Mouse (Mus musculus): ENCODE measurements around the gene Cdkn1a.
"Not testable (repeated sequence)": the region's sequence is repeated elsewhere in the genome, so short reads cannot be mapped to it uniquely, and the experiment has no call there.

The Cdkn1a gene

GRCm38 (mm10) chr17:29081618-29082381 lies 9.0 kb upstream of the Cdkn1a start:
- DNase-seq (ENCODE audit: low spot score in 2 of 2), result peak; percentile 24 to 38

GRCm38 (mm10) chr17:29083586-29083985 lies 7.2 kb upstream of the Cdkn1a start:
- no peak for DNase-seq (ENCODE audit: low spot score in 2 of 2)

DNA sequence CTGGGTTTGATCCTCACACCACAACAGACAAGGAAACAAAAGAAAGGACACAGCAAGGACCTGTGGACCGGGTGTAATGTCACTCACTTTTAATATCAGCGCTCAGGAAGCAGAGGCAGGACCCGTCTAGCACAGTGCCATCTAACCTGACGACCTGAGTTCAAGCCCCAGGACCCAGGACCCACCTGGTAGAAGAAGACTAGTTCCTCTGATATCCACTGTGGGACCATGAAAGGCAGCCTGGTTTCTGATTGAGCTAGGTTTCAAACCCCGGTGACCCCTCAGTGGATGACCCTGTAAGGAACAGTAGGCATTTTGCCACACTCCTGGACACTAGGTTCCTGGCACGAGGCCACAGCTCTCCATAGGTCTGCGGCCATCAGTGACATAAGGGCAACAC lies 6.1 kb upstream of the Cdkn1a start:
- no peak for DNase-seq (ENCODE audit: low spot score in 2 of 2)

- DNase-seq (ENCODE audit: low spot score in 2 of 2), result no peak
These were observed 5.5 kb upstream of the Cdkn1a start for GRCm38 (mm10) chr17:29085266-29085665.

- no peak for DNase-seq (ENCODE audit: low spot score in 2 of 2)
These were observed 3.9 kb upstream of the Cdkn1a start for GRCm38 (mm10) chr17:29086916-29087315.

GRCm38 (mm10) chr17:29091348-29091944 lies 670 bp downstream of the Cdkn1a start:
- no peak for DNase-seq (ENCODE audit: low spot score in 2 of 2)

DNA sequence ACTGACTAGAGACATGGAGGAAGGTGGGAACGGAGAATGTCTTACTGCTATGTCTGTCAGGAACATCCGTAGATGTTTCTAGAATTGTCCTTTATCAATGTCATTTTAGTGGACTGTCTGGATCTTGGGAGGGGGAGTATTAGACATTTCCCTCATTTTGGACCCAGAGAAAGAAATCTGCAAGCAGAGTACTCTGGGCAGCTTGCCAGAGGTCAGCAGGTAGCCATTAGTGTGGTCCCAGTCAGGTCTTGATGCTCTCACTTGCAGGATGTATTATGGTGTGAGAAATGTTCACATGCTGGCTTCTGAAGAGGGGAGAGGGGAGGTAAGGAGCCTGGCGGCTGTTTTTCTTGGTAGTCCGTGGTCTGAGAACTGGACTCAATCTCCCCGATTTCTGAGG lies 1.7 kb downstream of the Cdkn1a start:
- no peak for DNase-seq (ENCODE audit: low spot score in 2 of 2)

DNA sequence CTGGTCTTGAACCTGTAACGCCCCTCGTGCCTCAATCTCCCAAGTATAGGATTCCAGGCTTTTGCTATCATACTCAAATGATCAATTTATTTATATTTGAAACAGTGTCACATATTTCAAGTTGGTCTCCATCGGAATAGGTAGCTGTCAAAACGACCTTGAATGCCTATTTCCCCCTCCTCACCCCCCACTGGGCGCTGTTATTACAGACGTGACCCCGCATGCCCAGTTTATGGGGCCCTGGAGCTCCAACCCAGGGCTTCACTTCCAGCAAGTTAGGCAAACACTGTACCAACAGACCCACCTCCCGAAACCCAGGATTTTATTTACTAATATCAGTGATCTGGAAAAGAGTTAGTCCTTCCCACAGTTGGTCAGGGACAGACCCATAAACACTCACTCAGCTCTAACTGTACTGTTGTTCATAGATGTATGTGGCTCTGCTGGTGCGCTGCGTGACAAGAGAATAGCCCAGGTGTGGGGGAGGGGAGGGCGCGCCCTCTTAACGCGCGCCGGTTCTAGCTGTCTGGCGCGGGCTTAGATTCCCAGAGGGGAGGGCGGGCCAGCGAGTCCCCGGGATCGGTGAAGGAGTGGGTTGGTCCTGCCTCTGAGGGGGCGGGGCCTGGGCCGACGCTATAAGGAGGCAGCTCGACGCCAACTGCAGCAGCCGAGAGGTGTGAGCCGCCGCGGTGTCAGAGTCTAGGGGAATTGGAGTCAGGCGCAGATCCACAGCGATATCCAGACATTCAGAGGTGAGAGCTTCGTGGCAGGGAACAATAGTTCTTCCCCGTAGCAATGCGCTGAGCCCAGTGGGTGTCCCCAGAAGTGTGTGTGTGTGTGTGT lies 2.6 kb downstream of the Cdkn1a start:
- DNase-seq (ENCODE audit: low spot score in 2 of 2), result peak; percentile 66 to 71

DNA sequence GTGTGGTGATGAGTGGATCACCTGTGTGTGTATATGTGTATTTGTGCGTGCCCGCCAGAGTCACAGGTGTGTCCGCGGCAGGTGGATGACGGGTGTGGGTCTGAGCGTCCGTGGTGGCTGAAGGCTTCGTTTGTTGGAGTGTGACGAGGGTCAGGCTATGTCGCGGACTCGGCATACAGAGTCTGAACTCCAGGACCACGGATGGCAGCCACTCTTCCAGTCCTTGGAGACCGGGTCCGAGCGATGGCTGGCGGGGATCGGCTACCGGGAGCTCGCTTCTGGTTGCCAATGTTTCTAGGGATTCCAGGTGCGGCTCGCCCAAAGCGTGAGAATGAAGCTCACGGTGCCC lies 3.2 kb downstream of the Cdkn1a start:
- no peak for DNase-seq (ENCODE audit: low spot score in 2 of 2)

- DNase-seq (ENCODE audit: low spot score in 2 of 2), result peak in 1 of 2 experiments; percentile 24
These were observed 3.8 kb downstream of the Cdkn1a start for GRCm38 (mm10) chr17:29094310-29095181.

GRCm38 (mm10) chr17:29095201-29095733 lies 4.5 kb downstream of the Cdkn1a start:
- peak; percentile 90 to 93 for DNase-seq (ENCODE audit: low spot score in 2 of 2)

GRCm38 (mm10) chr17:29096245-29096644 lies 5.5 kb downstream of the Cdkn1a start:
- no peak for DNase-seq (ENCODE audit: low spot score in 2 of 2)

GRCm38 (mm10) chr17:29096851-29097561 lies 6.2 kb downstream of the Cdkn1a start:
- no peak for DNase-seq (ENCODE audit: low spot score in 2 of 2)

DNA sequence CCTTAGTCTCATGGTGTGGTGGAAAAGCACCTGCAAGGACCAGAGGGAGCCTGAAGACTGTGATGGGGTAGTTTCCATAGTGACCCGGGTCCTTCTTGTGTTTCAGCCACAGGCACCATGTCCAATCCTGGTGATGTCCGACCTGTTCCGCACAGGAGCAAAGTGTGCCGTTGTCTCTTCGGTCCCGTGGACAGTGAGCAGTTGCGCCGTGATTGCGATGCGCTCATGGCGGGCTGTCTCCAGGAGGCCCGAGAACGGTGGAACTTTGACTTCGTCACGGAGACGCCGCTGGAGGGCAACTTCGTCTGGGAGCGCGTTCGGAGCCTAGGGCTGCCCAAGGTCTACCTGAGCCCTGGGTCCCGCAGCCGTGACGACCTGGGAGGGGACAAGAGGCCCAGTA lies 7.5 kb downstream of the Cdkn1a start:
- no peak for DNase-seq (ENCODE audit: low spot score in 2 of 2)

DNA sequence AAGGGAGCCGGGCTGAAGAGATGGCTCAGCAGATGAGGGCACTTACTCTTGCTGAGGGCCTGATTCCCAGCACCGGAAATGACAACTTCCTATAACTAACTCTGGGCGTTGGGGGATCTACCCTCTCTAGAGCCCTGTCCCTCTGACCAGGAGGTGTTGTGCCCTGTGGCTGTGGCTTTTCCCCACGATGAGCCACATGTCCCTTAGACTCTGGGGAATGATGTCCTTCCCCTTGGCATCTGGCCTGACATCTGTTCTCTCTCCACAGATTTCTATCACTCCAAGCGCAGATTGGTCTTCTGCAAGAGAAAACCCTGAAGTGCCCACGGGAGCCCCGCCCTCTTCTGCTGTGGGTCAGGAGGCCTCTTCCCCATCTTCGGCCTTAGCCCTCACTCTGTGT lies 8.3 kb downstream of the Cdkn1a start:
- no peak for DNase-seq (ENCODE audit: low spot score in 2 of 2)

DNA sequence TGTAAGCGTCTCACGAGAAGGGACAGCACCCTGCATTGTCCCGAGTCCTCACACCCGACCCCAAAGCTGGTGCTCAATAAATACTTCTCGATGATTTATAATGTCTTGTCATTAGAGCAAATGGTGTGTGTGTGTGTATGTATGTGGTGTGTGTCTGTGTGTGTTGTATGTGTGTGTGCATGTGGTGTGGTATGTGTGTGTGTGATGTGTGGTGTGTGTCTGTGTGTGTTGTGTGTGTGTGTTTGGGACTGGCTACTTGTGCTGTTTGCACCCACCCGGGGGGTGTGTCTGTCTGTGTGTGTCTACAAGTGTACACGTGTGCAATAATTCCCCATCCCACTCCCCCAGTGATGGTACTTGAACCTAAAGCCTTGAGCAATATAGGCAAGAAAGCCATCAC lies 9.9 kb downstream of the Cdkn1a start:
- DNase-seq (ENCODE audit: low spot score in 2 of 2), result no peak

- DNase-seq (ENCODE audit: low spot score in 2 of 2), result not testable (repeated sequence)
These were observed 19.6 kb downstream of the Cdkn1a start for GRCm38 (mm10) chr17:29110356-29110755.

DNA sequence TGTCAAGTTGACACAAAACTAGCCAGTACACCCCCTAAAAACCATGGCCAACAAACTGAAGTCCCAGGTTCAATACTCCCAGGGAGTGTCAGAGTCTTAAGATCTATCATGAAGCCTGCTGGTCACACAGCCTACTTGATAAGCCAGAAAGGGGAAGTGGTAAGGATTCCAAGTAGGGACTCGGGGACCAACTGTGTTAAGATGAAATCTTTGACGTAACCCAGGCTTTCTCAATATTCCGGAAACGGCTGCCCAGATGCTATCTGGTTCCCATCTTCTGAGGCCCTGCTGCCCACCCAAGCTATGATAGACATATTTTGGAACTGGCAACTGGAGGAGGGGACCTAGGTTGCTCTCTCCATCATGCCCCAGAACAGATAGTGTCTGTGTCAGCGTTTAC lies 20.6 kb downstream of the Cdkn1a start:
- no peak for DNase-seq (ENCODE audit: low spot score in 2 of 2)

GRCm38 (mm10) chr17:29113591-29114352 lies 23.0 kb downstream of the Cdkn1a start, which contains the start of gene Rab44:
Gene Rab44, plus strand, starts transcription at chr17:29114145.
- peak in 1 of 2 experiments; percentile 15 for DNase-seq (ENCODE audit: low spot score in 2 of 2)

GRCm38 (mm10) chr17:29116023-29116422 lies 25.2 kb downstream of the Cdkn1a start:
- DNase-seq (ENCODE audit: low spot score in 2 of 2), result no peak

Data from spleen, postnatal 36 days (tissue).